Mouse (Mus musculus) myocyte (in vitro differentiated cells): Measurements from ENCODE around the gene Mapk10.

Experiments
- E2F4 ChIP-seq: IDR thresholded peaks from one replicate; pipeline ENCODE4 v1.6.1; 2011; ENCODE audit warnings: mild to moderate bottlenecking, control low read depth, moderate library complexity; ENCODE audit not compliant: insufficient read depth
- MAX ChIP-seq: IDR thresholded peaks from one replicate; pipeline ENCODE4 v1.6.1; 2011; ENCODE audit warnings: low read depth, mild to moderate bottlenecking, control low read depth
- POLR2A ChIP-seq: IDR thresholded peaks from one replicate; pipeline ENCODE4 v1.6.1; 2011; ENCODE audit warnings: low read depth, mild to moderate bottlenecking, control low read depth, moderate library complexity; ENCODE audit not compliant: insufficient read length
- REST ChIP-seq: IDR thresholded peaks from one replicate; pipeline ENCODE4 v1.6.1; 2011; ENCODE audit warnings: mild to moderate bottlenecking, control low read depth, moderate library complexity; ENCODE audit not compliant: insufficient read depth, insufficient read length
- USF1 ChIP-seq: IDR thresholded peaks from one replicate; pipeline ENCODE4 v1.6.1; 2011; ENCODE audit warnings: low read depth, mild to moderate bottlenecking, control low read depth, moderate library complexity

DNA sequence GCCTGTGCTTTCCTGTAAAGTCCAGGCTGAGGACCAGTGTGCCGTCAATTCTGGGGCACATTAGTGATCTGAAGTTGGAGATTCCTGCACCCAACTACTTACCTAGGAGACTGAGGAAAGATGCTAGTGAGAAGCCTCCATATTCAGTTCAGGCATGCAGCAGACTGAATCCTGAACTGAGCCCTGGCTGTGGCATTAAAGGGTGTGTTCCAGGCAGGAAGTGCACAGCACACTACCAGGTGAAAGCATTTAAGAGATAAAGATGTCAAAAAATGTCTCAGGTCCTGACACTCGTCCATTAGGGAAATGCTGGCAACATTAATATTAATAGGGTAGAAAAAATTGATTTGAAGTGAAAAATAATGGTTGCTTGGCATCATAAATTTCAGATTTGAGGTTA is 44.4 kb downstream of the Mapk10 start:
- TF ChIP-seq POLR2A = no peak
- TF ChIP-seq USF1 = no peak
- no peak for TF ChIP-seq REST
- no peak for TF ChIP-seq E2F4
- TF ChIP-seq MAX = no peak
